Mouse (Mus musculus) G1E (cell line): ENCODE results near the gene Ipmk. TPM values are rescaled to one million over a fixed set of nuclear protein-coding genes. Genes with fewer than 3 reads are reported as not detected.

Experiments
- ATAC-seq: 2 replicates; pipeline ENCODE4 v1.8.0; 2016; ENCODE audit warnings: mild to moderate bottlenecking; ENCODE audit not compliant: insufficient number of reproducible peaks, poor library complexity, low FRiP score, severe bottlenecking; ENCODE audit errors: extremely low read depth
- DNase-seq: peaks from one replicate; pipeline ENCODE4 v3.0.0; 2012; ENCODE audit warnings: low spot score
- H3K27me3 ChIP-seq: 2 replicates; pipeline ENCODE4 v1.6.1; 2012; ENCODE audit warnings: mild to moderate bottlenecking, low read length, inconsistent platforms; ENCODE audit not compliant: insufficient read depth
- H3K36me3 ChIP-seq: replicated peaks from 2 replicates; pipeline ENCODE3; 2012; ENCODE audit warnings: mild to moderate bottlenecking, inconsistent platforms
- H3K4me1 ChIP-seq: 2 replicates; pipeline ENCODE4 v1.6.1; 2012; ENCODE audit warnings: low read depth, low read length, inconsistent platforms, mixed read lengths; ENCODE audit not compliant: insufficient read depth
- H3K4me3 ChIP-seq: 2 replicates; pipeline ENCODE4 v1.5.1; 2012; ENCODE audit warnings: low read depth, mild to moderate bottlenecking, inconsistent platforms, low read length, moderate library complexity, mixed read lengths
- H3K9me3 ChIP-seq: replicated peaks from 2 replicates; pipeline ENCODE4 v1.6.1; 2012; ENCODE audit warnings: inconsistent platforms
- CTCF ChIP-seq: IDR thresholded peaks from 2 replicates; pipeline ENCODE4 v1.5.1; 2012; ENCODE audit warnings: low read depth, low read length, inconsistent platforms, mixed read lengths
- GATA1 ChIP-seq: IDR thresholded peaks from 2 replicates; pipeline ENCODE4 v1.6.1; 2012; ENCODE audit warnings: borderline replicate concordance, low read length, inconsistent platforms, mixed read lengths
- GATA2 ChIP-seq: IDR thresholded peaks from 2 replicates; pipeline ENCODE4 v1.6.1; 2012; ENCODE audit warnings: low read depth, low read length, inconsistent platforms, borderline replicate concordance
- POLR2AphosphoS5 ChIP-seq: IDR thresholded peaks from 2 replicates; pipeline ENCODE4 v1.6.1; 2012; ENCODE audit warnings: low read depth, low read length, inconsistent platforms; ENCODE audit not compliant: insufficient replicate concordance
- TAL1 ChIP-seq: conservative IDR thresholded peaks from 2 replicates; pipeline ENCODE4 v1.6.1; 2012; ENCODE audit warnings: low read depth, low read length, inconsistent platforms, mixed read lengths
- polyA plus RNA-seq: library from polyadenylated mRNA; stranded (reverse); fragments of >175 nt; gene quantifications from 2 replicates; pipeline ENCODE4 v1.2.3, GENCODE M21; 2012
- total RNA-seq, 2 experiments: library from RNA; stranded (forward) in 1 of 2; stranded (reverse) in 1 of 2; fragments of 200-1000 nt in 1 of 2; fragments of >200 nt in 1 of 2; fragmentation: Nextera tagmentation in 1 of 2; gene quantifications; 2 replicates each; pipeline ENCODE4 v1.2.3; 2014 to 2017

Gene Ipmk
- total and polyA plus RNA-seq, 3 experiments: 12.8 to 31.6 (median 26.2) TPM

GRCm38 (mm10) chr10:71361836-71362562, 14.4 kb downstream of the Ipmk start:
- no peak for TF ChIP-seq GATA2
- TF ChIP-seq CTCF: no peak
- TF ChIP-seq GATA1: no peak
- TF ChIP-seq TAL1: no peak
- no peak for TF ChIP-seq POLR2AphosphoS5
- Histone ChIP-seq H3K4me1 (peaks cover 7% of the 10 kb centered on the region), H3K27me3 (no peaks in the 10 kb centered on the region), H3K9me3 (no peaks in the 10 kb centered on the region), H3K4me3 (no peak overlapping the region), H3K36me3 (peaks cover 75% of the 10 kb centered on the region)
- no peak for ATAC-seq
- no peak for DNase-seq

GRCm38 (mm10) chr10:71363440-71363839, 15.9 kb downstream of the Ipmk start:
- Histone ChIP-seq H3K4me3 (no peak overlapping the region), H3K27me3 (no peaks in the 10 kb centered on the region), H3K9me3 (no peaks in the 10 kb centered on the region), H3K4me1 (peaks cover 11% of the 10 kb centered on the region), H3K36me3 (peaks cover 83% of the 10 kb centered on the region)
- ATAC-seq (no peak), DNase-seq (no peak)
- no peak for TF ChIP-seq GATA1
- no peak for TF ChIP-seq TAL1
- no peak for TF ChIP-seq GATA2
- TF ChIP-seq POLR2AphosphoS5: no peak
- TF ChIP-seq CTCF: no peak

GRCm38 (mm10) chr10:71363858-71364257, 16.3 kb downstream of the Ipmk start:
- no peak for ATAC-seq
- peaks cover 82% of the 10 kb centered on the region for H3K36me3 ChIP-seq
- H3K27me3 ChIP-seq: no peaks in the 10 kb centered on the region
- TF ChIP-seq CTCF (no peak), POLR2AphosphoS5 (no peak), TAL1 (no peak)
- peaks cover 13% of the 10 kb centered on the region for H3K4me1 ChIP-seq
- H3K4me3 ChIP-seq: no peak overlapping the region
- DNase-seq: no peak
- H3K9me3 ChIP-seq: no peaks in the 10 kb centered on the region

- ATAC-seq (no peak), DNase-seq (no peak)
- Histone ChIP-seq H3K4me1 (peaks cover 6% of the 10 kb centered on the region; the same call in 1 of the 2 replicates), H3K27me3 (no peaks in the 10 kb centered on the region), H3K9me3 (no peaks in the 10 kb centered on the region), H3K36me3 (peaks cover 95% of the 10 kb centered on the region), H3K4me3 (no peak overlapping the region)
- no peak for TF ChIP-seq POLR2AphosphoS5
- no peak for TF ChIP-seq CTCF
- no peak for TF ChIP-seq TAL1
- no peak for TF ChIP-seq GATA1
- no peak for TF ChIP-seq GATA2
Measured at GRCm38 (mm10) chr10:71368128-71368940, 20.8 kb downstream of the Ipmk start.

GRCm38 (mm10) chr10:71369466-71369865, 21.9 kb downstream of the Ipmk start:
- Histone ChIP-seq H3K9me3 (no peaks in the 10 kb centered on the region), H3K27me3 (no peaks in the 10 kb centered on the region), H3K36me3 (peaks cover 95% of the 10 kb centered on the region), H3K4me1 (peaks cover 6% of the 10 kb centered on the region; the same call in 1 of the 2 replicates), H3K4me3 (no peak overlapping the region)
- ATAC-seq (no peak), DNase-seq (no peak)
- TF ChIP-seq CTCF (no peak), GATA2 (no peak), GATA1 (no peak), TAL1 (no peak), POLR2AphosphoS5 (no peak)

- no peak for TF ChIP-seq CTCF
- TF ChIP-seq GATA2: no peak
- no peak for TF ChIP-seq TAL1
- no peak for TF ChIP-seq GATA1
- TF ChIP-seq POLR2AphosphoS5: no peak
- Histone ChIP-seq H3K4me3 (no peak overlapping the region), H3K36me3 (peaks cover 90% of the 10 kb centered on the region), H3K4me1 (peaks cover 6% of the 10 kb centered on the region; the same call in 1 of the 2 replicates), H3K9me3 (no peaks in the 10 kb centered on the region), H3K27me3 (no peaks in the 10 kb centered on the region)
- DNase-seq: no peak
- ATAC-seq: no peak
Measured at GRCm38 (mm10) chr10:71371881-71372280, 24.3 kb downstream of the Ipmk start.
